Mouse (Mus musculus): Measurements from ENCODE around the gene Prkcd.

GRCm38 (mm10) chr14:30622130-30622529 lies 3.9 kb downstream of the Prkcd start:
- TF ChIP-seq CTCF (IDR thresholded peaks at IDR 0.05; ENCODE audit: low read depth, low read length) (no peak), EP300 (IDR thresholded peaks at IDR 0.05; ENCODE audit: insufficient read depth, low read depth, low read length) (no peak), POLR2A (IDR thresholded peaks at IDR 0.05; ENCODE audit: insufficient read depth, low read length) (no peak)
